Mouse (Mus musculus): ENCODE data around the gene Rmnd5b.

GRCm38 (mm10) chr11:51650691-51651515 lies 15.2 kb upstream of the Rmnd5b start, which contains the start of the genes N4bp3 and D930048N14Rik:
- no peak for TF ChIP-seq CTCF (IDR thresholded peaks at IDR 0.05; ENCODE audit: borderline replicate concordance, insufficient read depth, low read depth, low read length)
- TF ChIP-seq POLR2A (IDR thresholded peaks at IDR 0.05; ENCODE audit: borderline replicate concordance, insufficient read depth, low read length), result no peak

Data from cerebellum, adult 2 months (tissue).